Mouse (Mus musculus): ENCODE measurements around the gene Fth1.

The Fth1 gene

GRCm38 (mm10) chr19:10022414-10023303, 42.3 kb downstream of the Fth1 start:
- DNase-seq (ENCODE audit: low read depth) = no peak

DNA sequence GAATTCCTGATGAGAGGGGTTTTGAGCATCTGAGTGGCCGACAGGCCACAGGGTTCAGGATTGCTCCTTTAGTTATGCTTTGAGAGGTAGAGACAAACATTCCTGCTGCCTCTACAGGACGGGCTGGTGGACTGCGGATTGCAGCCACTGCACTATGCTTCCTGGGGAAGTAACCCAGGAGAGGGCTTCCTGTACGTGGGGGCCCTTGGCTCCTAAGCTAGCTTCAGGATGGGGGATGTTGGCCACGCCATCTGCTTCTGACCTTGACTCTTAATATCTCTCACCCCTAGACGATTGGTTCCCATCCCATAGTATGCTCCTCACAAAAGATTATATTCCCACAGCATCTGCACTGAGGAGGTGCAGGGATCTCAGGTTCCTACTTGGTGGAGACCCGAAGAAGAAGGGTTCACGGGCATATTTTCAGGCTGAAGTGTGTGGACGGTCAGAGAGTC, 42.9 kb downstream of the Fth1 start:
- DNase-seq (ENCODE audit: low read depth) = no peak

- no peak for DNase-seq (ENCODE audit: low read depth)
Observed at GRCm38 (mm10) chr19:10025169-10025875, 44.9 kb downstream of the Fth1 start.

DNA sequence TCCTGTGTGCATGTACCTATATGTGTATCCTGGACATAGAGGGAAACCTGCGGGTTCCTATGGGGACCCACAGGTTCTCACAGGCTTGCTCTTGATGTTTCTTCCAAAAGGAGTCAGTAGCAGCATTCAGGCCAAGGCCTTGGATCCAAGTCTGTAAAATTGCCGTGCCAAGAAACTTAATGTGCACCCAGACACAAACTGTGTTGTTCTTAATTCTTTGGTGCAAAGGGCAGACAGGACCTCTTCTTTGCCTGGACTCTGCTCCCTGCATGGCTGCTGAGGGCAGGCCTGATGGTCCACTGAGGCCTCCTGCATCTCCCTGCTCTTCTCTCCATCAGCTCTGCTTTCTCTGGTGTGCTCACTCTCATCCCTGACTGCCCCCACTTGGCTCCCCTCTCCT, 49.3 kb downstream of the Fth1 start:
- no peak for DNase-seq (ENCODE audit: low read depth)

GRCm38 (mm10) chr19:10033211-10033973, 53.0 kb downstream of the Fth1 start:
- no peak for DNase-seq (ENCODE audit: low read depth)

DNA sequence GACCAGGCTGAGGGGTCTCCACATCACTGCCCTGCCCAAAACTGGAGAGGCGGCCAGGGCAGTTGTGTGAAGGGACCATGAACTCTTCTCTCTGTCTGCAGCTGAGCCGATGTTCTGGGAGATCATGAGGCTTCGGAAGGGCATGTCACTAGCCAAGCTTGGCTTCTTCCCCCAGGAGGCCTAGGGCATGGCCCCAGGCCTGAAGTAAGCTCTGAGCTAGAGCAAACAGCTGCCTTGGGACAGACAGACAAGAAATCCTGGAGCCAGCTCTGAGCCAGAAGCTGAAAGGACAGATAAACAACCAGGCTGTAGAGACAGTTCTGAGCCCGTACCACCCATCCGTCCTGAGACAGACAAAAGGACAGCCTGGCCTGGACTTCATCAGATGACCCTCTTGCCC, 54.0 kb downstream of the Fth1 start:
- DNase-seq (ENCODE audit: low read depth) = no peak
